Mouse (Mus musculus) cortical plate, adult 2 months (tissue): ENCODE results near the gene Ppip5k2.

ENCODE experiments used
- CTCF ChIP-seq: fragments of 200-500 bp; IDR thresholded peaks from 2 replicates; pipeline ENCODE4 v1.5.1; 2011; ENCODE audit warnings: mild to moderate bottlenecking, control low read depth, low read length; ENCODE audit not compliant: insufficient read depth; ENCODE audit errors: extremely low read depth
- POLR2A ChIP-seq: fragments of 200-500 bp; IDR thresholded peaks from 2 replicates; pipeline ENCODE4 v1.6.1; 2011; ENCODE audit warnings: mild to moderate bottlenecking, low read length, control low read depth; ENCODE audit not compliant: insufficient read depth; ENCODE audit errors: extremely low read depth

GRCm38 (mm10) chr1:97761477-97761876, 8.7 kb downstream of the Ppip5k2 start:
- TF ChIP-seq CTCF (no peak), POLR2A (no peak)
